Mouse (Mus musculus): ENCODE measurements at regions not wholly inside any gene's neighbourhood (a gene's known extent, or its start where the extent isn't known, plus 50 kb on each side); places are given as distances from the start of the nearest gene placed in this dataset.

DNA sequence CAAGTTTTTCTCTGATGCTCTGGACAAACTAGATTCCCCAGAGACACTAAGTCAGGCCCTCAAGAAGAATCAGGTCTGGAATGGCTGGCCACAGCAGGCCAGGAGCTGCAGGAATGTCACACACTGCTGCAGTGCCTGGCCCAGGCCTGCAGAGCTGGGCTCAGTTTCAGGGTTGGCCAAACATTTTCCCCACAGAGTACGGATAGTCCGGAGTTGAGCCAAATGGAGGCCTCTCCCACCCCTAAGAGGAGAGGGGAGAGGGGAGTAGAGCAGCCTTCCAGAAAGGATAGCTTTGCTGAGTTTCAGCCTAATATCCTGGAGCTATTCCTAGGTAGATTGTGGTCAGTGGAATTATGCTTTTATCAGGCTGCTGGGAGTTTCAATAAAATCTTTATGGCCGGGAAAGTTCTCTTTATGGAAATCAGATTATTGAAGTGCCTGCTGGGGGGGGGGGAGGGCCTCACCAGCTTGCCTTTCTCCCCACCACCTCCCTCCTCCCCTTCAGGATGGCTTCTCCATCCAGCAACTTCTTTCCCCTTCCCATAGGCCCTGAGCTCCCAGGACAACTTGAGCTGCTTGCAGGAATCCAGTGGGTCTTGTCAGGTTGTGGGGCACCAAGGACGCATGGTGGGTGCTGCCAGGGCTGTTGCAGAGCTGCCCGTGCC lies 153.6 kb upstream of the Pja1 start:
- H3K27me3 ChIP-seq (ENCODE audit: control insufficient read depth, insufficient read depth, insufficient read length) = no peaks in the 10 kb centered on the region
- H3K4me3 ChIP-seq (ENCODE audit: insufficient read depth, poor library complexity, severe bottlenecking) = no peak overlapping the region
- no peak overlapping the region for H3ac ChIP-seq (ENCODE audit: control insufficient read depth, insufficient read length, low read depth)
- TF ChIP-seq MYOG (IDR thresholded peaks at IDR 0.05; ENCODE audit: control insufficient read depth, extremely low read depth, insufficient read length) (no peak), CTCF (IDR thresholded peaks at IDR 0.05; ENCODE audit: control insufficient read depth, insufficient read depth, insufficient read length) (no peak), CEBPB (IDR thresholded peaks at IDR 0.05; ENCODE audit: low read depth) (no peak), USF1 (IDR thresholded peaks at IDR 0.05; ENCODE audit: low read depth) (no peak), FOSL1 (IDR thresholded peaks at IDR 0.05; ENCODE audit: insufficient read depth, low read length, poor library complexity, severe bottlenecking) (no peak), MYOD1 (IDR thresholded peaks at IDR 0.05; ENCODE audit: control insufficient read depth, insufficient read length, low read depth) (no peak), MAX (IDR thresholded peaks at IDR 0.05) (no peak)
- no peaks in the 10 kb centered on the region for H3K79me2 ChIP-seq (ENCODE audit: control insufficient read depth, insufficient read depth)
- no peaks in the 10 kb centered on the region for H3K36me3 ChIP-seq (ENCODE audit: control insufficient read depth, insufficient read depth)
- H3K79me3 ChIP-seq (ENCODE audit: low read depth) = no peaks in the 10 kb centered on the region

- H3ac ChIP-seq (ENCODE audit: control insufficient read depth, insufficient read length, low read depth) = no peak overlapping the region
- H3K79me2 ChIP-seq (ENCODE audit: control insufficient read depth, insufficient read depth) = no peaks in the 10 kb centered on the region
- H3K79me3 ChIP-seq (ENCODE audit: low read depth) = no peaks in the 10 kb centered on the region
- H3K27me3 ChIP-seq (ENCODE audit: control insufficient read depth, insufficient read depth, insufficient read length) = no peaks in the 10 kb centered on the region
- no peaks in the 10 kb centered on the region for H3K36me3 ChIP-seq (ENCODE audit: control insufficient read depth, insufficient read depth)
- TF ChIP-seq USF1 (IDR thresholded peaks at IDR 0.05; ENCODE audit: low read depth) = no peak
- TF ChIP-seq MAX (IDR thresholded peaks at IDR 0.05) = no peak
- TF ChIP-seq MYOG (IDR thresholded peaks at IDR 0.05; ENCODE audit: control insufficient read depth, extremely low read depth, insufficient read length) = no peak
- TF ChIP-seq FOSL1 (IDR thresholded peaks at IDR 0.05; ENCODE audit: insufficient read depth, low read length, poor library complexity, severe bottlenecking) = no peak
- TF ChIP-seq CEBPB (IDR thresholded peaks at IDR 0.05; ENCODE audit: low read depth) = no peak
- no peak for TF ChIP-seq CTCF (IDR thresholded peaks at IDR 0.05; ENCODE audit: control insufficient read depth, insufficient read depth, insufficient read length)
- no peak for TF ChIP-seq MYOD1 (IDR thresholded peaks at IDR 0.05; ENCODE audit: control insufficient read depth, insufficient read length, low read depth)
- H3K4me3 ChIP-seq (ENCODE audit: insufficient read depth, poor library complexity, severe bottlenecking) = no peak overlapping the region
These were observed 141.2 kb upstream of the Pja1 start for GRCm38 (mm10) chrX:99612130-99612759.

DNA sequence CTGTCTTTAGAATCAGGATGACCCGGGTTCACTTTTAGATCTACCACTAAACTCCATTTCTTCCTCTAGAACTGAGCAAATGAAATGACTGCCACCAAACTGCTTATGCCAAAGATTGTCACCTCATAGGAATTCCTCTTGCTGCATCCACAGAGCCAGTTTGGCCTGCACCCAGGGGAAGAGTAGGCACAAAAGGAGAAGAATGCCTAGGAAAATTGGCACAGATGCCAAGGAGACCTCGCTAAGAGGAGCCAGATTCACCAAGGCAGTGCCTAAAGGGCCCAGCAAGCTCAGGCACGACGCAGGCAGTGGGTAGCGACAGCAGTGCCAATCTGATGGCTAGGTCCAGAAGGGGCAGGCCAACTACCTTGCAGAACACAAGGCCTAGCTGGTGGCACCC lies 139.0 kb upstream of the Pja1 start:
- H3K36me3 ChIP-seq (ENCODE audit: control insufficient read depth, insufficient read depth) = no peaks in the 10 kb centered on the region
- H3K4me3 ChIP-seq (ENCODE audit: insufficient read depth, poor library complexity, severe bottlenecking) = no peak overlapping the region
- H3K27me3 ChIP-seq (ENCODE audit: control insufficient read depth, insufficient read depth, insufficient read length) = no peaks in the 10 kb centered on the region
- H3K79me3 ChIP-seq (ENCODE audit: low read depth) = no peaks in the 10 kb centered on the region
- H3K79me2 ChIP-seq (ENCODE audit: control insufficient read depth, insufficient read depth) = no peaks in the 10 kb centered on the region
- TF ChIP-seq CTCF (IDR thresholded peaks at IDR 0.05; ENCODE audit: control insufficient read depth, insufficient read depth, insufficient read length) = no peak
- TF ChIP-seq MAX (IDR thresholded peaks at IDR 0.05) = no peak
- TF ChIP-seq MYOD1 (IDR thresholded peaks at IDR 0.05; ENCODE audit: control insufficient read depth, insufficient read length, low read depth) = no peak
- TF ChIP-seq FOSL1 (IDR thresholded peaks at IDR 0.05; ENCODE audit: insufficient read depth, low read length, poor library complexity, severe bottlenecking) = no peak
- TF ChIP-seq CEBPB (IDR thresholded peaks at IDR 0.05; ENCODE audit: low read depth) = no peak
- no peak for TF ChIP-seq MYOG (IDR thresholded peaks at IDR 0.05; ENCODE audit: control insufficient read depth, extremely low read depth, insufficient read length)
- no peak for TF ChIP-seq USF1 (IDR thresholded peaks at IDR 0.05; ENCODE audit: low read depth)
- H3ac ChIP-seq (ENCODE audit: control insufficient read depth, insufficient read length, low read depth) = no peak overlapping the region

DNA sequence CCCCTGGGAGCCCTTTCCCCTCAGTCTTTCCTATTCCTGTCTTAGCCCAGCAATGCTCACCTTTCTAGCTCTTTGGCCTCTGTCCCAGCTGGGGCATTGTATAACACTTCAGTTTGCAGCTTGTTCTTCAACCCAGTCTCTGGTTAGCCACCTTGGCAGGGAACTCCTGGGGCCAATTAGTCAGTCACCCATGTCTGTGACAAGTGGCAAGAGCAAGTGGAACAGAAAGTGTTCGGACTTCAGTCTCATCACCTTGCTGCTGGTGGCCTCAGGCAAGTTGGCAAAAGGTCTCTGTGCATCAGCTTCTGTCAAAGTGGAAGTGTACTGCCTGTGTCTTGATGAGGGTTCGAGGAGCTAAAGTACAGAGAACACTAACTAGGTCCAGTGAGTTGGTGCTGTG lies 138.5 kb upstream of the Pja1 start:
- no peaks in the 10 kb centered on the region for H3K79me3 ChIP-seq (ENCODE audit: low read depth)
- H3K79me2 ChIP-seq (ENCODE audit: control insufficient read depth, insufficient read depth) = no peaks in the 10 kb centered on the region
- TF ChIP-seq CEBPB (IDR thresholded peaks at IDR 0.05; ENCODE audit: low read depth) = no peak
- TF ChIP-seq FOSL1 (IDR thresholded peaks at IDR 0.05; ENCODE audit: insufficient read depth, low read length, poor library complexity, severe bottlenecking) = no peak
- TF ChIP-seq CTCF (IDR thresholded peaks at IDR 0.05; ENCODE audit: control insufficient read depth, insufficient read depth, insufficient read length) = no peak
- TF ChIP-seq MYOD1 (IDR thresholded peaks at IDR 0.05; ENCODE audit: control insufficient read depth, insufficient read length, low read depth) = no peak
- TF ChIP-seq USF1 (IDR thresholded peaks at IDR 0.05; ENCODE audit: low read depth) = no peak
- TF ChIP-seq MYOG (IDR thresholded peaks at IDR 0.05; ENCODE audit: control insufficient read depth, extremely low read depth, insufficient read length) = no peak
- H3K36me3 ChIP-seq (ENCODE audit: control insufficient read depth, insufficient read depth) = no peaks in the 10 kb centered on the region
- H3ac ChIP-seq (ENCODE audit: control insufficient read depth, insufficient read length, low read depth) = no peak overlapping the region
- no peaks in the 10 kb centered on the region for H3K27me3 ChIP-seq (ENCODE audit: control insufficient read depth, insufficient read depth, insufficient read length)
- no peak overlapping the region for H3K4me3 ChIP-seq (ENCODE audit: insufficient read depth, poor library complexity, severe bottlenecking)

- Histone ChIP-seq H3ac (ENCODE audit: control insufficient read depth, insufficient read length, low read depth) (no peak overlapping the region), H3K27me3 (ENCODE audit: control insufficient read depth, insufficient read depth, insufficient read length) (no peaks in the 10 kb centered on the region), H3K36me3 (ENCODE audit: control insufficient read depth, insufficient read depth) (no peaks in the 10 kb centered on the region), H3K79me2 (ENCODE audit: control insufficient read depth, insufficient read depth) (no peaks in the 10 kb centered on the region), H3K79me3 (ENCODE audit: low read depth) (no peaks in the 10 kb centered on the region), H3K4me3 (ENCODE audit: insufficient read depth, poor library complexity, severe bottlenecking) (no peak overlapping the region)
- TF ChIP-seq MYOG (IDR thresholded peaks at IDR 0.05; ENCODE audit: control insufficient read depth, extremely low read depth, insufficient read length) = no peak
- no peak for TF ChIP-seq MAX (IDR thresholded peaks at IDR 0.05)
- TF ChIP-seq FOSL1 (IDR thresholded peaks at IDR 0.05; ENCODE audit: insufficient read depth, low read length, poor library complexity, severe bottlenecking) = no peak
- TF ChIP-seq CTCF (IDR thresholded peaks at IDR 0.05; ENCODE audit: control insufficient read depth, insufficient read depth, insufficient read length) = no peak
- no peak for TF ChIP-seq CEBPB (IDR thresholded peaks at IDR 0.05; ENCODE audit: low read depth)
- no peak for TF ChIP-seq USF1 (IDR thresholded peaks at IDR 0.05; ENCODE audit: low read depth)
- no peak for TF ChIP-seq MYOD1 (IDR thresholded peaks at IDR 0.05; ENCODE audit: control insufficient read depth, insufficient read length, low read depth)
These were observed 137.2 kb upstream of the Pja1 start for GRCm38 (mm10) chrX:99608284-99608692.

Measured in C2C12 (cell line).